Mouse (Mus musculus) kidney, embryonic 14.5 days (tissue): Measurements from ENCODE around the gene Hoxd3. TPM values are rescaled to one million over a fixed set of nuclear protein-coding genes. Genes with fewer than 3 reads are reported as not detected.

Source experiments
- ATAC-seq: fragments of 200-750 bp; cut with Nextera tagmentation; 2 replicates; pipeline ENCODE4 v1.8.0; 2017; ENCODE audit warnings: moderate number of reproducible peaks, mild to moderate bottlenecking, moderate TSS enrichment, moderate library complexity; ENCODE audit not compliant: low FRiP score, low TSS enrichment
- H3K27ac ChIP-seq: fragments of 300-500 bp; sonication (generic); 2 replicates; pipeline ENCODE4 v1.5.1; 2014; ENCODE audit warnings: low read depth, mild to moderate bottlenecking, low read length, moderate library complexity, mixed read lengths
- H3K27me3 ChIP-seq: fragments of 300-500 bp; sonication (generic); 2 replicates; pipeline ENCODE4 v1.6.1; 2014; ENCODE audit warnings: mild to moderate bottlenecking, low read length; ENCODE audit not compliant: control insufficient read depth, insufficient read depth
- H3K36me3 ChIP-seq: fragments of 300-500 bp; sonication (generic); 2 replicates; pipeline ENCODE4 v1.6.1; 2014; ENCODE audit warnings: low read length, mixed read lengths; ENCODE audit not compliant: control insufficient read depth, insufficient read depth
- H3K4me1 ChIP-seq: fragments of 300-500 bp; sonication (generic); 2 replicates; pipeline ENCODE4 v1.6.1; 2014; ENCODE audit warnings: low read length, mixed read lengths; ENCODE audit not compliant: control insufficient read depth, insufficient read depth
- H3K4me2 ChIP-seq: fragments of 300-500 bp; sonication (generic); replicated peaks from 2 replicates; pipeline ENCODE4 v1.6.1; 2014; ENCODE audit warnings: low read depth, mild to moderate bottlenecking, low read length
- H3K4me3 ChIP-seq: fragments of 300-500 bp; sonication (generic); 2 replicates; pipeline ENCODE4 v1.5.1; 2014; ENCODE audit warnings: mild to moderate bottlenecking, low read length
- H3K9ac ChIP-seq: fragments of 300-500 bp; sonication (generic); 2 replicates; pipeline ENCODE4 v1.6.1; 2014; ENCODE audit warnings: low read depth, mild to moderate bottlenecking, low read length, moderate library complexity
- H3K9me3 ChIP-seq: fragments of 300-500 bp; sonication (generic); 2 replicates; pipeline ENCODE4 v1.6.1; 2016; ENCODE audit warnings: low read length; ENCODE audit not compliant: control insufficient read depth
- WGBS: fragments of 180-500 bp; shearing (Covaris S2); extraction: QIAGEN DNeasy Blood & Tissue Kit; methylation state at CpG from one replicate; pipeline ENCODE4 v1.1.7; 2014; 5-methylcytosine and 5-hydroxymethylcytosine counted together
- polyA plus RNA-seq: library from polyadenylated mRNA; unstranded; fragments of >200 nt; fragmentation: Nextera tagmentation; extraction: Ambion mirVana; gene quantifications from 2 replicates; pipeline ENCODE4 v1.2.1, GENCODE M21; 2014

Gene Hoxd3
- 12.3 and 12.6 TPM in 2 replicates for polyA plus RNA-seq

DNA sequence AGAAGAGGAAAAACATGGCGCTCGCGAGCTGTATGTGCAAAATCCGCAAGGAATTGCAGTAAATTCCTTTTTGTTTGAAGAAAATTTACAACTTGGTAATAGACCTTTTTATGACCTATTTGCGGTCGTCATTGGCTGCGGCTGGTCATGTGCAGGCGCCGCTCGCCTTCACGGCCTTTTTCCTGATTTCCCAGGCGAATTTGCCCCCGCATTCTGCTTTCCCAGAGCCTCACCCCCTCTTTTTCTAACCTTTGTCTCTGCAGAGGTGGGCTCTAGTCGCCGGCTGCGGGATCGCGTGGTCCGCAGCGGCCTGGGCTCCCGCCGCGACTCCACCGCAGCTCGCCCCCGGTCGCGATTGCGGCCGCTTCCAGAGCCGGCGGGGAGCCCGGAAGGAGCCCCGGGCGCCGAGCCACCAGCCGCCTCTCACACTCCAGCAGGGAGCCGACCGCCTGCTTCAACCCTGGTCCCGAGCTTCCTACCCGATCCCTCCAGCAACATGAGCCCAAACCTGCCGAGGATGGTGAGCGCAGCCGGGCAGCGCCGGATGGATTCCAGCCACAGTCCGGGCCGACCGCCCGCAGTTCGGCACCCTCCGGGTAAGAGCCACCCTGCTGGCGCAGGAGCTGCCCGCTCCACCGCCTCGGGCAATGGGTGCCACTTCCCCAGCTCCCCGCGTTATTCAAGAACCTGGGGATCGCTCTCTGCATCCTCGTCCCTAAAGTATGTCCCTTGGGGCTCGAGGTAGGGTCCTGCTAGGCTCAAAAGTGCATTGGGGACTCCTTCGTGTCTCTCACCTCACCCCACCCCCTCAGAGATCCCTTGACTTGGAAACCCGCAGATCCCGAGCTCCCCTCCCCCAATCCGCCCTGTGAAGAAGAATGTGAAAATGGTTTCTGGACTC lies at the start of gene Hoxd3, which contains the start of gene Hoxd4:
Gene Hoxd3 (plus strand): TSS at position 207 of the 901 bp plus-strand sequence.
Gene Hoxd4 (plus strand): TSS at position 209 of the 901 bp plus-strand sequence.
- no peaks in the 10 kb centered on the region for H3K36me3 ChIP-seq
- no peaks in the 10 kb centered on the region for H3K9me3 ChIP-seq
- peak within 1 kb of the TSS; percentile 93 for H3K9ac ChIP-seq
- peak within 1 kb of the TSS; percentile 98 for H3K27ac ChIP-seq
- H3K4me3 ChIP-seq = peak within 1 kb of the TSS; percentile 66
- under 1% methylated on average over 65 of the region's 65 CpGs for WGBS
- ATAC-seq = peak; percentile 40
- no peaks in the 10 kb centered on the region for H3K27me3 ChIP-seq
- H3K4me1 ChIP-seq = peaks cover 41% of the 10 kb centered on the region
- H3K4me2 ChIP-seq = peak within 1 kb of the TSS; percentile 69

- 0 out of 2 replicates have a peak, but pooled peaks have one; percentile 40 for ATAC-seq
- peaks cover 93% of the 10 kb centered on the region for H3K27me3 ChIP-seq
- 1% methylated on average over 18 of the region's 18 CpGs for WGBS
- H3K4me2 ChIP-seq = no peak overlapping the region; the same call in 1 of the 2 replicates
- no peaks in the 10 kb centered on the region for H3K9me3 ChIP-seq
- H3K9ac ChIP-seq = no peak overlapping the region
- H3K36me3 ChIP-seq = no peaks in the 10 kb centered on the region
- H3K4me3 ChIP-seq = no peak overlapping the region
- no peak overlapping the region for H3K27ac ChIP-seq
- H3K4me1 ChIP-seq = peaks cover 15% of the 10 kb centered on the region; the same call in 1 of the 2 replicates
These were observed 48.3 kb upstream of the Hoxd3 start for GRCm38 (mm10) chr2:74663291-74663925.

GRCm38 (mm10) chr2:74666411-74666810 lies 45.3 kb upstream of the Hoxd3 start:
- H3K27ac ChIP-seq = no peak overlapping the region
- no peak for ATAC-seq
- H3K4me2 ChIP-seq = no peak overlapping the region
- H3K9ac ChIP-seq = no peak overlapping the region
- H3K9me3 ChIP-seq = no peaks in the 10 kb centered on the region
- H3K4me3 ChIP-seq = no peak overlapping the region
- H3K4me1 ChIP-seq = peaks cover 10% of the 10 kb centered on the region; the same call in 1 of the 2 replicates
- peaks cover 88% of the 10 kb centered on the region for H3K27me3 ChIP-seq
- H3K36me3 ChIP-seq = no peaks in the 10 kb centered on the region
- WGBS = 4% methylated on average over 7 of the region's 7 CpGs

- Histone ChIP-seq H3K4me1 (peaks cover 10% of the 10 kb centered on the region; the same call in 1 of the 2 replicates), H3K9ac (no peak overlapping the region), H3K27ac (no peak overlapping the region), H3K9me3 (no peaks in the 10 kb centered on the region), H3K36me3 (no peaks in the 10 kb centered on the region), H3K4me3 (peak overlapping the region; percentile 47), H3K27me3 (peaks cover 87% of the 10 kb centered on the region), H3K4me2 (peak overlapping the region; percentile 83)
- under 1% methylated on average over 36 of the region's 36 CpGs for WGBS
- ATAC-seq = no peak
These were observed 44.4 kb upstream of the Hoxd3 start for GRCm38 (mm10) chr2:74667191-74667841.

GRCm38 (mm10) chr2:74667842-74668357 lies 43.8 kb upstream of the Hoxd3 start, which contains the start of gene Hoxd13:
TSS of gene Hoxd13 (plus strand) at chr2:74668310.
- peak; percentile 66 for ATAC-seq
- no peak within 1 kb of the TSS for H3K27ac ChIP-seq
- H3K9me3 ChIP-seq = no peaks in the 10 kb centered on the region
- 0% methylated on average over 10 of the region's 51 CpGs for WGBS
- peaks cover 10% of the 10 kb centered on the region; the same call in 1 of the 2 replicates for H3K4me1 ChIP-seq
- peak within 1 kb of the TSS; percentile 83 for H3K4me2 ChIP-seq
- peak within 1 kb of the TSS; percentile 47 for H3K4me3 ChIP-seq
- peak within 1 kb of the TSS; percentile 46 for H3K9ac ChIP-seq
- H3K36me3 ChIP-seq = no peaks in the 10 kb centered on the region
- peaks cover 83% of the 10 kb centered on the region for H3K27me3 ChIP-seq

- peak; percentile 29 for ATAC-seq
- Histone ChIP-seq H3K9ac (peak overlapping the region; percentile 46), H3K36me3 (no peaks in the 10 kb centered on the region), H3K9me3 (no peaks in the 10 kb centered on the region), H3K4me1 (peaks cover 7% of the 10 kb centered on the region; the same call in 1 of the 2 replicates), H3K27me3 (peaks cover 76% of the 10 kb centered on the region), H3K4me3 (peak overlapping the region; percentile 47), H3K27ac (no peak overlapping the region), H3K4me2 (peak overlapping the region; percentile 83)
- under 1% methylated on average over 51 of the region's 74 CpGs for WGBS
These were observed 43.1 kb upstream of the Hoxd3 start for GRCm38 (mm10) chr2:74668370-74669229.

DNA sequence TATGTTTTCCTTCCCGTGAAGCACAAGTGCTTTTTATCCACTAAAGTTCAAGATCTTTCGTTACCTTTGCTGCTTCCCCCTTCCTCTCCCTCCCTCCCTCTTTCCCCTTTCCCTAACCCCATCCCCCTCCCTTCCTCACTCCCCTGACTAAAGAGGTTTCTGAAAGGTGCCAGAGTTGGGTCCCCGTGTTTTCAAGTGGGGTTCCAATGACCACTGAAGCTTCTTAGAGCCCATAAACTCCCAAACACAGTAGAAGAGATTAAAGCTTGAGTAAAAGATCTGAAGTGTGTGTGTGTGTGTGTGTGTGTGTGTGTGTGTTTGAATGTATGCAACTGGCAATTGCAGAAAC lies 42.5 kb upstream of the Hoxd3 start:
- Histone ChIP-seq H3K27me3 (peaks cover 72% of the 10 kb centered on the region), H3K4me1 (peaks cover 8% of the 10 kb centered on the region; the same call in 1 of the 2 replicates), H3K4me2 (no peak overlapping the region), H3K36me3 (no peaks in the 10 kb centered on the region), H3K9me3 (no peaks in the 10 kb centered on the region), H3K4me3 (no peak overlapping the region), H3K9ac (no peak overlapping the region), H3K27ac (no peak overlapping the region)
- ATAC-seq = no peak
- 3% methylated on average over 3 of the region's 3 CpGs for WGBS
